Mouse (Mus musculus) liver, embryonic 14.5 days (tissue): ENCODE results near the gene Slc1a5. TPM values are rescaled to one million over a fixed set of nuclear protein-coding genes. Genes with fewer than 3 reads are reported as not detected.

Experiments
- ATAC-seq: fragments of 200-750 bp; cut with Nextera tagmentation; 2 replicates; pipeline ENCODE4 v1.8.0; 2017; ENCODE audit warnings: moderate number of reproducible peaks, mild to moderate bottlenecking, moderate library complexity; ENCODE audit not compliant: insufficient read depth
- DNase-seq, 3 experiments: peaks; one replicate each; pipeline ENCODE4 v3.0.0-alpha.2; 2012 to 2013; ENCODE audit warnings: low read depth in 3 of 3, low spot score in 3 of 3
- H3K27ac ChIP-seq: fragments of 300-500 bp; sonication (generic); 2 replicates; pipeline ENCODE4 v1.5.1; 2014; ENCODE audit warnings: moderate library complexity, mild to moderate bottlenecking, control low read depth, inconsistent platforms
- H3K27me3 ChIP-seq: fragments of 300-500 bp; sonication (generic); 2 replicates; pipeline ENCODE4 v1.6.1; 2014; ENCODE audit warnings: mild to moderate bottlenecking, low read length, moderate library complexity; ENCODE audit not compliant: control insufficient read depth, insufficient read depth
- H3K36me3 ChIP-seq: fragments of 300-500 bp; sonication (generic); replicated peaks from 2 replicates; pipeline ENCODE4 v1.6.1; 2014; ENCODE audit warnings: low read depth; ENCODE audit not compliant: control insufficient read depth, insufficient read depth
- H3K4me1 ChIP-seq, 2 experiments: fragments of 200-500 bp in 1 of 2; fragments of 300-500 bp in 1 of 2; sonication (generic) in 1 of 2; replicated peaks; 2 replicates each; pipeline ENCODE4 v1.6.1; 2012 to 2014; ENCODE audit warnings: antibody characterized with exemption in 1 of 2, inconsistent platforms in 1 of 2, low read length in 1 of 2; ENCODE audit not compliant: control insufficient read depth in 2 of 2, insufficient read depth in 2 of 2
- H3K4me2 ChIP-seq: fragments of 300-500 bp; sonication (generic); 2 replicates; pipeline ENCODE4 v1.6.1; 2014; ENCODE audit warnings: low read depth, mild to moderate bottlenecking, control low read depth, moderate library complexity
- H3K4me3 ChIP-seq, 2 experiments: fragments of 200-500 bp in 1 of 2; fragments of 300-500 bp in 1 of 2; sonication (generic) in 1 of 2; 2 replicates each; pipeline ENCODE4 v1.5.1; 2012 to 2014; ENCODE audit warnings: low read depth in 2 of 2, low read length in 2 of 2, mild to moderate bottlenecking in 2 of 2, control low read depth in 1 of 2, inconsistent platforms in 1 of 2, moderate library complexity in 1 of 2; ENCODE audit not compliant: insufficient read depth in 1 of 2
- H3K9ac ChIP-seq: fragments of 300-500 bp; sonication (generic); replicated peaks from 2 replicates; pipeline ENCODE4 v1.6.1; 2014; ENCODE audit warnings: mild to moderate bottlenecking, control low read depth, moderate library complexity
- H3K9me3 ChIP-seq: fragments of 300-500 bp; sonication (generic); 2 replicates; pipeline ENCODE4 v1.6.1; 2016; ENCODE audit warnings: low read length, mixed read lengths; ENCODE audit not compliant: control insufficient read depth
- CTCF ChIP-seq: IDR thresholded peaks from 2 replicates; pipeline ENCODE4 v1.5.1; 2016; ENCODE audit warnings: antibody characterized with exemption, low read depth, control low read depth
- EP300 ChIP-seq: IDR thresholded peaks from 2 replicates; pipeline ENCODE4 v1.6.1; 2016; ENCODE audit warnings: antibody characterized with exemption, low read depth
- WGBS: fragments of 180-500 bp; shearing (Covaris S2); extraction: QIAGEN DNeasy Blood & Tissue Kit; methylation state at CpG from one replicate; pipeline ENCODE4 v1.1.7; 2014; ENCODE audit not compliant: insufficient replicate concordance; 5-methylcytosine and 5-hydroxymethylcytosine counted together
- polyA plus RNA-seq, 2 experiments: library from polyadenylated mRNA; depleted of rRNA in 1 of 2; stranded (reverse) in 1 of 2; unstranded in 1 of 2; fragments of >200 nt; fragmentation: Nextera tagmentation in 1 of 2; extraction: Ambion mirVana in 1 of 2; gene quantifications; 2 replicates each; pipeline versions ENCODE4 v1.2.1 to v1.2.3; 2012 to 2014

Gene Slc1a5
- polyA plus RNA-seq, 2 experiments = 61.7 to 160 TPM

DNA sequence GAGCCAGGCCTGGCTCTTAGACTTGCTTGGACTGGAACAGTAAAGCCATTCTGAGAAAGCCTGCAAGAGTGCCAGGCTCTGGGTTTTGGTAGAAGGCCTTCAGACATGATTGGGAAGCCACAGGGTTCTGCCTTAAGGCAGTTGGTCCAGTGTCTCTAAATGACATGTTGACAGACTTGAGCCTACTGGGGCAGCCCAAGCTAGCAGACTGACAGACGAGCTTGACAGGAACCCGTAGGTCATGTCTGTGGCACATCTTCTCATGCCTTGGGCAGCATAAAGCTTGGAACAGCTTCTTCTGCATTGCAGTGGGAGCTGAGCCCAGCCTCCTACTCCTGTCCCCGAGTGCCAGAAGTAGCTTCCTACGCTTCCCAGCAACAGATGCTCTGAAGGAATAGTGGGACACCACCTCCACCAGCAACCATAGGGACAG lies 40.5 kb downstream of the Slc1a5 start:
- Histone ChIP-seq H3K27ac (no peak overlapping the region), H3K9ac (no peak overlapping the region), H3K36me3 (peaks cover 22% of the 10 kb centered on the region), H3K27me3 (no peaks in the 10 kb centered on the region), H3K9me3 (no peaks in the 10 kb centered on the region), H3K4me3 (no peak overlapping the region), H3K4me1 (peaks cover 28 to 43% of the 10 kb centered on the region in 2 experiments), H3K4me2 (no peak overlapping the region)
- WGBS = 76% methylated on average over 4 of the region's 4 CpGs
- TF ChIP-seq EP300 (no peak), CTCF (no peak)
- DNase-seq (no peak), ATAC-seq (no peak)

DNA sequence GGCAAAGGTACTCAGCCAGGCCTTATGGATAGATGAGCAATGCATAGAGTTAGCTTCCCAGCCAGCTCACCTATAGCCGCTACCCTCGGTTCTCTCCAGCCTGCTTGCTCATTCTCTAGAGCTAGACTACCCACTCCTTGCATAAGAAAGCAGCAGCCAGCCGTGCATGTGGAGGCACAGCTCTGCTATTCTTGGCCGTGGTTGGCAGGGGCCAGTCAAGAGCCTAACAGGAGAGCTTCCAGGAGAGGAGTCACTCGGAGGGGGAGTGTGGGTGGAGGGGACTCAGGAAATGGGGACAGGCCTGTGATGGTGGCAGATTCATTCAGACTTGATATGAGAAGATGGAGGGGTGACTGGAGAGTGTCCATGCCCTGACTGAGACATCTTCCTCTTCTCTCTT lies 42.6 kb downstream of the Slc1a5 start:
- no peaks in the 10 kb centered on the region for H3K9me3 ChIP-seq
- H3K4me3 ChIP-seq = no peak overlapping the region
- no peak for TF ChIP-seq CTCF
- no peak for TF ChIP-seq EP300
- H3K9ac ChIP-seq = no peak overlapping the region
- no peak overlapping the region for H3K4me2 ChIP-seq
- no peak for DNase-seq
- no peak for ATAC-seq
- H3K27me3 ChIP-seq = no peaks in the 10 kb centered on the region
- peaks cover 23 to 30% of the 10 kb centered on the region in 2 experiments for H3K4me1 ChIP-seq
- H3K27ac ChIP-seq = no peak overlapping the region
- peaks cover 26% of the 10 kb centered on the region for H3K36me3 ChIP-seq
- WGBS = 69% methylated on average over 5 of the region's 5 CpGs

DNA sequence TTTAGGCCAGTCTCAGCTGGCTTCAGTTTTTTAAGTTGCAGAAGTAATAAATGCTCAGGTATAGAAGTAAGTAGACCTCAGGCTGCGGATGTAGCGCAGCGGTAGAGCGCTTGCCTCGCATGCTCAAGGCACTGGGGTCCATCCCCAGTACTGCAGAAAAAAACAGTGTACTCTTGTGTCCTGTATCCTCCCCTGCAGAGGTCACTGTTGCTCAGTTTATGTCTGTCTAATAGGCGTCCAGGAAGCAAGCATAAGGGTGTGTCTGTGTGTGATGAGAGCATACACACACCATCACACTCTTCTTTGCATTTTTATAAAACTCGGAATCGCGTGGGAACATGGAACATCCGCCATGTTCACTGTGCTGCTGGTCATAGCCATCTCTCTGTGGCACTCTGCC lies 44.6 kb downstream of the Slc1a5 start:
- peaks cover 2 to 10% of the 10 kb centered on the region in 2 experiments; a peak in 3 of 4 replicates for H3K4me1 ChIP-seq
- no peak for DNase-seq
- peaks cover 47% of the 10 kb centered on the region for H3K36me3 ChIP-seq
- peak; percentile 39 for ATAC-seq
- WGBS = 75% methylated on average over 10 of the region's 10 CpGs
- no peak overlapping the region for H3K4me3 ChIP-seq
- H3K9me3 ChIP-seq = no peaks in the 10 kb centered on the region
- H3K27ac ChIP-seq = no peak overlapping the region
- H3K27me3 ChIP-seq = no peaks in the 10 kb centered on the region
- TF ChIP-seq CTCF (peak; percentile 60), EP300 (no peak)
- no peak overlapping the region for H3K9ac ChIP-seq
- no peak overlapping the region for H3K4me2 ChIP-seq

DNA sequence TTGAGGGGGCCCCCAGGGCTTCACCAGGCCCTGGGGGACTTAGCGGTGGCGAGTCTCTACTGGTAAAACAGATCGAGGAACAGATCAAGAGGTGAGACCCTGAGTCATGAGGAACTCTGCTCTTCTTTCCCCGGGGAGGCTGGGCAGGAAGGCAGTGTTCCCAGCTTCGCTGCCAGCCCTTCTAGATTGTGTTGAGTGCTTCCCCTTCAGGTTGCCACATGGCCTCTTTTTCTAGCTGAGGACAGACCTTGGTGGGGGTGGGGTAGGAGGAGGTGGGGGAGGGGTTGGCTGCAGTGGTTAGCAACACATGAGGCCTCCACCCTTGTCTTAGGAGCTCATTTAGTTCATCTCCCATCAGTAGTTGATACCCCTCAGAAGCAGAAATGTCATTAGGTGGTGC lies 45.4 kb downstream of the Slc1a5 start:
- WGBS = 35% methylated on average over 5 of the region's 5 CpGs
- Histone ChIP-seq H3K36me3 (peaks cover 54% of the 10 kb centered on the region), H3K4me3 (no peak overlapping the region), H3K27ac (no peak overlapping the region), H3K27me3 (no peaks in the 10 kb centered on the region), H3K9me3 (no peaks in the 10 kb centered on the region), H3K4me2 (no peak overlapping the region), H3K4me1 (peaks cover 0 to 3% of the 10 kb centered on the region in 2 experiments; a peak in 1 of 4 replicates), H3K9ac (no peak overlapping the region)
- TF ChIP-seq EP300 = no peak
- TF ChIP-seq CTCF = no peak
- ATAC-seq = no peak
- DNase-seq = no peak

DNA sequence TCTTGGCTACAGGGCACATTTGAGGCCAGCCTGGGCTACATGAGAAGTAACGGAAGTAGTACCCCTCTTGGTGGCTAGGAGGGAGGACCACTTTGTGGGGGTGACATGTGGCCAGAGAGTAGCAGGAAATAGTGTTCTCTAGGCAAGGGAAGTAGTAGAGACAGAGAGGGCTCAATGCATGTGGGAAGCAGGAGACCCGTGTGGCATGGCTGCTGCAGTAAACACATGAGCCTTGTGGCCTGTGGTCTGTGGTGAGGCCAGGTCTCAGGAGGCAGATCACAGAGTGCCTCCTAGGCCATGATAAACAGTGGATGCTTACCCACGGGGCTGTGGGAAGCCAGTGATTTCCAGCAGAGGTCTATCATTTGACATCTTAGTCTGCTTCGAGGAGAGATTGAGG lies 46.1 kb downstream of the Slc1a5 start:
- Histone ChIP-seq H3K9me3 (no peaks in the 10 kb centered on the region), H3K4me3 (no peak overlapping the region), H3K4me2 (no peak overlapping the region), H3K4me1 (no peaks in the 10 kb centered on the region; a peak in 1 of 4 replicates), H3K36me3 (peaks cover 61% of the 10 kb centered on the region), H3K9ac (no peak overlapping the region), H3K27me3 (no peaks in the 10 kb centered on the region), H3K27ac (no peak overlapping the region)
- TF ChIP-seq EP300 (no peak), CTCF (no peak)
- DNase-seq = no peak
- WGBS = 52% methylated on average over 4 of the region's 4 CpGs
- ATAC-seq = no peak
